Mouse (Mus musculus) leukemia stem cell, adult 10-12 weeks (primary cell): ENCODE data around the gene Fnd3c2. TPM values are rescaled to one million over a fixed set of nuclear protein-coding genes. Genes with fewer than 3 reads are reported as not detected.

Experiments
- polyA plus RNA-seq: library from polyadenylated mRNA; stranded (reverse); fragments of >175 nt; gene quantifications from 2 replicates; pipeline ENCODE4 v1.2.3, GENCODE M21; 2012; ENCODE audit warnings: low replicate concordance

The Fnd3c2 gene
- not detected in 2 replicates for polyA plus RNA-seq

GRCm38 (mm10) chrX:106255276-106255675 is at the start of gene Fnd3c2:
TSS of gene Fnd3c2 (minus strand) at chrX:106255376.

DNA sequence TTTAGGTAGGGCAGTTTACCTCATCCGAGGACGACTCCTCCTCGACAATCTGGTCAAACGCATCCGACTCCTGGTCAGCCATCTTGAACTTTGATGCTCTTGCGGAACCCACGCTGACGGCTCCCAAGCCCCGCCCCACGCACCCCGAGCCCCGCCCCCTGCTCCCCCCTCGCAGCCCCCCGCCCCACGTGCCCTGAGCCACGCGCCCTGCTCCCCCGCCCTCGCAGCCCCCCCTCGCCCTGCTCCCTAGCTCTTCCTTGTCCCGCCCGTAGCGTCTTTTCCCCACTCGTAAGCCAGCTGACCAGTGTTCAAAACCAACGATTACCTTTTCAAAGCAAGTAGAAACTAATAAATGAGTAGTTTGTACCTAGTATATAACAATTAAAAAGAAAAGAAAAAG is 34.1 kb downstream of the Fnd3c2 start, which contains the start of gene Taf9b:
Gene Taf9b (minus strand): TSS at position 101 of the 400 bp plus-strand sequence.

GRCm38 (mm10) chrX:106186713-106187649 is 68.2 kb downstream of the Fnd3c2 start, which contains the start of gene Pgk1:
TSS of gene Pgk1 (plus strand) at chrX:106187100.

Other genes with a start within 250 kb of the Fnd3c2 start
- gene Magt1, start 243.5 kb downstream of the Fnd3c2 start, polyA plus RNA-seq = 3.3 and 3.6 TPM in 2 replicates
- 7.6 and 19.1 TPM in 2 replicates for gene Cox7b, start 239.7 kb downstream of the Fnd3c2 start, polyA plus RNA-seq
- gene Atp7a, start 228.1 kb downstream of the Fnd3c2 start, polyA plus RNA-seq = 0.07 and 0.56 TPM in 2 replicates
- gene Tlr13, start 112.2 kb downstream of the Fnd3c2 start, polyA plus RNA-seq = 0.40 TPM in 1 of 2 replicates, not detected in the other
- 2.3 and 7.7 TPM in 2 replicates for gene Pgk1, start 68.3 kb downstream of the Fnd3c2 start, polyA plus RNA-seq
- gene Taf9b, start 34.2 kb downstream of the Fnd3c2 start, polyA plus RNA-seq = 0.55 TPM in 1 of 2 replicates, not detected in the other
- gene Fndc3c1, start 230.0 kb upstream of the Fnd3c2 start, polyA plus RNA-seq = not detected in 2 replicates